ENCODE assay signal across 8 mouse cellular contexts in the genomic region with DNA sequence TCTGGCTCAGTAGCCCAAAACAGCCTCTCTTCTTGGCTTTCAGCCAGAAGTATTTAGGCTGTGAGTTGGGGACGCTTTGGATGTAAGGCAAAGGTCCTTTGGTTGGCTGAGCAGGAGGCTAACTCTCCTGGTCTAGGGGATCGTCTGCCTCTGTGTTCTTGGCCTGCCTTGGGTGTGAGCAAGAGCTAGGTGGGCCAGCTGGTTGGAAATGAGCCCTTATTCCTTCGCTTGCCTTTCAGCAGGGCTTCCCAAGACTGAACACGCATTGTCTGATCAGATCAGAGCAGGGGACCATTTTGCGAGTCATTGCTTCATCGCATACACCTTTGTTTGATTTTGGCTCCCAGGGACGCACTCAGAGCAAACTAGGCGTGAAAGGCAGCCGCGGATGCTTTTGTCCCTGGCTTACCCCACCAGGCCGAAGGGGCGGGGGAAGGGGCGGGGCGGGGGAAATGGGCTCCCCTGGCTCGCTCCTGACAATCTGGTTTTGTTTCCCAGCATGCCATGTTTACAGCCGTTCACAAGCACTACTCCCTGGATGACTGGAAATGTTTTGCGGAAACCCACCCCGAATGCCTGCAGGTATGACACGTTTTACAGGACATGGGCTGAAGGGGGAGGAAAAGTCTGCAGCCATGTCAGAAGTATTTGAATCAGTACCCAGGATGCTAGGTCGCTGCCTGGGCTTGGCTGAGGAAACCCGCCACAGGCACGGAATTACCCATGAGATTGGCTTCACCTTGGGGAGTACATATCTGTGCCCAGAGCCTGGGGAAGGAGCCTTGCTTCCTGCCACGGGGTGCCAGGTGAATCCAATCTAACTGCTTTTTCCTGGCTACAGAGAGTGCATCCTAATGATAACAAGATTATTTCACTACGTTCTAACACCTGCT. TPM values are rescaled to one million over a fixed set of nuclear protein-coding genes. Genes with fewer than 3 reads are reported as not detected.
DNase-seq lines count a peak whose midpoint lies in the region; ATAC-seq lines count a peak whose summit lies in the region.

No protein-coding gene starts in this region.

- peak; percentile 17 to 62 for DNase-seq in lung, adult 18-20 months
- no peak for DNase-seq in lung, postnatal 25 days (ENCODE audit: low spot score)
- peak; percentile 76 for DNase-seq in forebrain, embryonic 10.5 days (ENCODE audit: extremely low spot score, low spot score)
- DNase-seq in intestine, embryonic 14.5 days (ENCODE audit: low spot score), result peak; percentile 71
- no peak for DNase-seq in spleen, adult 18-20 months

- peak overlapping the region; percentile 57 for H3K4me2 ChIP-seq in intestine, embryonic 14.5 days (ENCODE audit: low read length)
- peak overlapping the region; percentile 21 for H3K4me2 ChIP-seq in liver, embryonic 15.5 days
- H3K4me2 ChIP-seq in stomach, embryonic 14.5 days (replicated peaks; ENCODE audit: low read depth, low read length), result peak overlapping the region; percentile 51

- peaks cover 52% of the 10 kb centered on the region for H3K4me1 ChIP-seq in forebrain, embryonic 10.5 days
- peaks cover 41% of the 10 kb centered on the region for H3K4me1 ChIP-seq in intestine, embryonic 14.5 days (replicated peaks; ENCODE audit: control insufficient read depth, insufficient read depth, low read length)
- H3K4me1 ChIP-seq in liver, embryonic 15.5 days (replicated peaks), result peaks cover 94% of the 10 kb centered on the region
- H3K4me1 ChIP-seq in stomach, embryonic 14.5 days (ENCODE audit: control insufficient read depth, insufficient read depth, low read length), result peaks cover 41% of the 10 kb centered on the region; the same call in 1 of the 2 replicates

- H3K36me3 ChIP-seq in forebrain, embryonic 10.5 days (replicated peaks), result no peaks in the 10 kb centered on the region
- no peaks in the 10 kb centered on the region for H3K36me3 ChIP-seq in intestine, embryonic 14.5 days (ENCODE audit: control insufficient read depth, insufficient read depth, low read length)
- peaks cover 85% of the 10 kb centered on the region for H3K36me3 ChIP-seq in liver, embryonic 15.5 days (replicated peaks)
- no peaks in the 10 kb centered on the region for H3K36me3 ChIP-seq in stomach, embryonic 14.5 days (ENCODE audit: control insufficient read depth, insufficient read depth, low read length)

- 0 out of 2 replicates have a peak overlapping the region, but pooled peaks have one; percentile 29 for H3K9ac ChIP-seq in intestine, embryonic 14.5 days (ENCODE audit: low read length)
- no peak overlapping the region; the same call in 1 of the 2 replicates for H3K9ac ChIP-seq in liver, embryonic 15.5 days
- H3K9ac ChIP-seq in stomach, embryonic 14.5 days (replicated peaks; ENCODE audit: low read depth, low read length), result no peak overlapping the region

- H3K27ac ChIP-seq in forebrain, embryonic 10.5 days, result peak overlapping the region; percentile 78
- H3K27ac ChIP-seq in intestine, embryonic 14.5 days (ENCODE audit: low read depth), result no peak overlapping the region
- peak overlapping the region; percentile 95 for H3K27ac ChIP-seq in liver, embryonic 15.5 days (replicated peaks)
- no peak overlapping the region; the same call in 1 of the 2 replicates for H3K27ac ChIP-seq in stomach, embryonic 14.5 days (ENCODE audit: low read length)

- no peaks in the 10 kb centered on the region for H3K9me3 ChIP-seq in forebrain, embryonic 10.5 days
- H3K9me3 ChIP-seq in intestine, embryonic 14.5 days (ENCODE audit: control insufficient read depth, low read length), result no peaks in the 10 kb centered on the region
- no peaks in the 10 kb centered on the region for H3K9me3 ChIP-seq in liver, embryonic 15.5 days (replicated peaks)
- no peaks in the 10 kb centered on the region for H3K9me3 ChIP-seq in stomach, embryonic 14.5 days (ENCODE audit: control insufficient read depth, low read depth, low read length)

- peak overlapping the region; percentile 44 for H3K4me3 ChIP-seq in forebrain, embryonic 10.5 days
- peak overlapping the region; percentile 27 for H3K4me3 ChIP-seq in intestine, embryonic 14.5 days (ENCODE audit: low read depth, low read length)
- H3K4me3 ChIP-seq in liver, embryonic 15.5 days (replicated peaks), result no peak overlapping the region
- peak overlapping the region; percentile 13 for H3K4me3 ChIP-seq in stomach, embryonic 14.5 days (ENCODE audit: low read depth, low read length)

- WGBS in forebrain, embryonic 10.5 days, result 4% methylated on average over 24 of the region's 24 CpGs
- 8% methylated on average over 24 of the region's 24 CpGs for WGBS in intestine, embryonic 14.5 days
- WGBS in liver, embryonic 15.5 days (ENCODE audit: insufficient replicate concordance), result 40% methylated on average over 24 of the region's 24 CpGs
- WGBS in stomach, embryonic 14.5 days, result 7% methylated on average over 24 of the region's 24 CpGs

- peaks cover 41% of the 10 kb centered on the region for H3K27me3 ChIP-seq in forebrain, embryonic 10.5 days (ENCODE audit: poor library complexity, severe bottlenecking)
- H3K27me3 ChIP-seq in intestine, embryonic 14.5 days (replicated peaks; ENCODE audit: control insufficient read depth, insufficient read depth, low read length), result no peaks in the 10 kb centered on the region
- H3K27me3 ChIP-seq in liver, embryonic 15.5 days, result 0 out of 2 replicates have a peak, but pooled peaks cover 4% of the 10 kb centered on the region
- H3K27me3 ChIP-seq in stomach, embryonic 14.5 days (ENCODE audit: control insufficient read depth, insufficient read depth, low read length), result no peaks in the 10 kb centered on the region

- ATAC-seq in intestine, embryonic 14.5 days (replicated peaks; ENCODE audit: low FRiP score, low TSS enrichment, low read depth), result no peak; the same call in 1 of the 2 replicates
- ATAC-seq in liver, embryonic 15.5 days (ENCODE audit: insufficient read depth), result no peak
- peak; percentile 37; the same call in 1 of the 2 replicates for ATAC-seq in stomach, embryonic 14.5 days (ENCODE audit: insufficient number of reproducible peaks, insufficient read depth, low FRiP score, low read depth)
- no peak for ATAC-seq in megakaryocyte, adult 5-6 weeks (ENCODE audit: poor library complexity, severe bottlenecking)

RNA-seq across cellular contexts. Expression of a gene that starts 9.5 kb away (rescaled TPM):
- polyA plus RNA-seq in forebrain, embryonic 10.5 days (2016; fragmentation: Nextera tagmentation; extraction: Ambion mirVana), result 27.3 and 31.5 TPM in 2 replicates
- polyA plus RNA-seq in intestine, embryonic 14.5 days (2014; fragmentation: Nextera tagmentation; extraction: Ambion mirVana), result 33.6 and 35.9 TPM in 2 replicates
- polyA plus RNA-seq in liver, embryonic 15.5 days (2015; fragmentation: Nextera tagmentation; extraction: Ambion mirVana), result 265 and 273 TPM in 2 replicates
- 34.6 and 35.4 TPM in 2 replicates for polyA plus RNA-seq in stomach, embryonic 14.5 days (2014; fragmentation: Nextera tagmentation; extraction: Ambion mirVana)
- total RNA-seq in megakaryocyte, adult 5-6 weeks (2015), result 1.7 and 2.0 TPM in 2 replicates
- total RNA-seq in megakaryocyte, adult 5-6 weeks (2017), result 1.0 and 1.1 TPM in 2 replicates

Comparison
In these comparisons a context has a peak if more than half of its experiments do, and no peak if none do; other contexts are left out.
1. DNase-seq: peak in lung, adult 18-20 months (2 of 2), forebrain, embryonic 10.5 days (single experiment) and intestine, embryonic 14.5 days (single experiment); none in lung, postnatal 25 days (single experiment) and spleen, adult 18-20 months (0 of 2).
2. H3K27ac ChIP-seq: peak in forebrain, embryonic 10.5 days (single experiment) and liver, embryonic 15.5 days (single experiment); none in intestine, embryonic 14.5 days (single experiment) and stomach, embryonic 14.5 days (single experiment).
3. Peak in every context shown above with its lines, with median percentiles within 50 percentile points of each other: H3K4me2 ChIP-seq.